Mouse (Mus musculus) C2C12 (cell line): ENCODE data around the gene Gm867.

Source experiments
- CTCF ChIP-seq: IDR thresholded peaks from one replicate; pipeline ENCODE4 v1.5.1; 2011; ENCODE audit not compliant: control insufficient read depth, insufficient read depth, insufficient read length
- MAX ChIP-seq: IDR thresholded peaks from one replicate; pipeline ENCODE4 v1.6.1; 2011; ENCODE audit warnings: mild to moderate bottlenecking, control low read depth
- MYOD1 ChIP-seq: IDR thresholded peaks from one replicate; pipeline ENCODE4 v1.6.1; 2011; ENCODE audit warnings: low read depth; ENCODE audit not compliant: control insufficient read depth, insufficient read length
- MYOG ChIP-seq: IDR thresholded peaks from one replicate; pipeline ENCODE4 v1.6.1; 2011; ENCODE audit not compliant: control insufficient read depth, insufficient read length; ENCODE audit errors: extremely low read depth
- USF1 ChIP-seq: IDR thresholded peaks from one replicate; pipeline ENCODE4 v1.6.1; 2011; ENCODE audit warnings: low read depth, mild to moderate bottlenecking, control low read depth, moderate library complexity

DNA sequence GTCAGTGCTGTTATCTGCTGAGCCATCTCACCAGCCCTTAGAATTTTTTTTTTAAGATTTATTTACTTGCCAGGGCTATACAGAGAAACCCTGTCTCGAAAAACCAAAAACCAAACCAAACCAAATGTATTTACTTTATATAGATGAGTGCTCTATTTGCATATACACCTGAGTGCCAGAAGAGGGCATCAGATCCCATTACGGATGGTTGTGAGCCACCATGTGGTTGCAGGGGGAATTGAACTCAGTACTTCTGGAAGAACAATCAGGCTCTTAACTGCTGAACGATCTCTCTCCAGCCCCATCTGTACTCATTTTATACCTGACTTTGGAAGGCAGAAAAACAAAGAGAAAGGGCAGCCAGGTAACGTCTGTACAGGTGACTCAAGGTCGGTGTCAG, 34.7 kb upstream of the Gm867 start:
- TF ChIP-seq CTCF (peak; percentile 37), MAX (no peak), USF1 (no peak), MYOD1 (no peak), MYOG (no peak)
